Mouse (Mus musculus) gastrocnemius, postnatal 4 days (tissue): ENCODE measurements around the gene Ppp1r9b. TPM values are rescaled to one million over a fixed set of nuclear protein-coding genes. Genes with fewer than 3 reads are reported as not detected.
"Not testable (repeated sequence)": the region's sequence is repeated elsewhere in the genome, so short reads cannot be mapped to it uniquely, and the experiment has no call there.

ENCODE experiments used
- DNase-seq, 2 experiments: peaks; one replicate each; pipeline ENCODE4 v3.0.0; 2021 to 2022; ENCODE audit warnings: low spot score in 2 of 2, mixed read lengths in 2 of 2
- long read RNA-seq, 2 experiments: library from polyadenylated mRNA; stranded (forward); transcript quantifications; one replicate each; pipeline ENCODE4 v2.0.0; 2021
- total RNA-seq, 2 experiments: library from RNA; stranded (reverse); gene quantifications; 2 replicates each; pipeline ENCODE4 v1.2.3; 2021

The Ppp1r9b gene
- total RNA-seq: 10 to 100 TPM; 64.9 to 69.2 TPM
- long read RNA-seq, experiment 1, full-length matches to known transcripts: 8 of 14 reads
- long read RNA-seq, experiment 1, partial matches to known transcripts: 4 of 14 reads
- long read RNA-seq, experiment 1, other reads (novel, unspliced or antisense): 2 of 14 reads
- long read RNA-seq, experiment 2, full-length matches to known transcripts: 19 of 29 reads
- long read RNA-seq, experiment 2, partial matches to known transcripts: 8 of 29 reads
- long read RNA-seq, experiment 2, other reads (novel, unspliced or antisense): 2 of 29 reads

DNA sequence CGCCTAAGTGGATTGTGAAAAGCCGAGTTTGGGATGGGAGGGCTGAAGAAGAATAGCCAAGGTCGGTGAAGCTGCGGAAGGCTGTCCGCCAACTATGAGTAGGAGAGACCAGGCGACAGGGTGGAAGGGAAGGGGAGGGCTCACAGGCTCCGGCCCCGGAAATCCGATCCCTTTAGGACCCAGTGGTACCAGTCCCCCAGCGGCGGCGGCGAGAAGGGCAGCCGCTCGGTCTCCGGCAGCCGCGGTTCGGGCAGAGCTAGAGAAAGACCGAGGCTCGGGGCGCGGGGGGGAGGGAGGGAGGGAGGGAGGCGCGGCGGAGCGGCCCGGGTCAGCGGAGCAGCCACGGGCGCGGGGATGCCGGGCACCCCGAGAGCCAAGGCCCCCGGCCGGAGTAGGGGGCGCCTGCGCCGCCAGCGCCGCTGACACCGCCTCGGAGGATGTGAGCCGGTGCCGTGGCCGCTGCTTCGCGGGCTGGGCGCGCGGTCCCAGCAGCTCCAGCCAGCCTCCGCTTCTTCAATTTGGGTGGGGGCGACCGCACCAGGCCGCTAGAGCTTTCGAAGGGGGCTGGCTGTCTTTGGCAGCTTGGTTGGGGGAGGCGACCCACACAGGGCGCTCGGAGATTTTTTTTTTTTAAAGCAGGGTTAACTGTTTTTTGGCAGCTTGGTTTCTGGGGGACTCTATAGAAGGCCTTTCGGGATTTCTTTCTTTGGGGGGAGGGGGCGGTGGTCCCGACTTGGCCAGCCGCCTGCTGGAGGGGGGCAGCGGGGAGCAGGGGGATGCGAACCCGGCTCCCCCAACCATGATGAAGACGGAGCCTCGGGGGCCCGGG is at the start of gene Ppp1r9b:
Gene Ppp1r9b (plus strand): TSS at position 287 of the 829 bp plus-strand sequence.
- DNase-seq: peak; percentile 85 to 93

- DNase-seq: peak in 1 of 2 experiments; percentile 37
Observed at GRCm38 (mm10) chr11:94941121-94941520, 49.7 kb upstream of the Ppp1r9b start.

DNA sequence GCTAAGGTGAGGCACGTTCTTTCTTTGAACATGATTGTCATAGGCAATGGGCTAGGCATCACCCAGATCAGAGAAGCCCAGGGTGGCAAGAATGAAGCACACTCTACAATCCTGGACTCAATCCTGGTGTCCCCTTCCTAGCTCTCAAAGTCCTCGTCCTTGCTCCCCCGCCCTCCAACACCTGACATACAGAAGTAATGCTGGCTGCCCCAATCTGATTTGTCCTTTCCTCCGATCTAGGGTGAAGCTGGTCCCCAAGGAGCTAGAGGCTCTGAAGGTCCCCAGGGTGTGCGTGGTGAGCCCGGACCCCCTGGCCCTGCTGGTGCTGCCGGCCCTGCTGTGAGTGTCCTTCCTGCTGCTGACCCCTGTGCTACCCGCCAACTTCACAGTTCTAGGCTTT is 49.1 kb upstream of the Ppp1r9b start:
- peak in 1 of 2 experiments; percentile 33 for DNase-seq

GRCm38 (mm10) chr11:94942282-94943023 is 48.4 kb upstream of the Ppp1r9b start:
- peak; percentile 29 to 61 for DNase-seq

DNA sequence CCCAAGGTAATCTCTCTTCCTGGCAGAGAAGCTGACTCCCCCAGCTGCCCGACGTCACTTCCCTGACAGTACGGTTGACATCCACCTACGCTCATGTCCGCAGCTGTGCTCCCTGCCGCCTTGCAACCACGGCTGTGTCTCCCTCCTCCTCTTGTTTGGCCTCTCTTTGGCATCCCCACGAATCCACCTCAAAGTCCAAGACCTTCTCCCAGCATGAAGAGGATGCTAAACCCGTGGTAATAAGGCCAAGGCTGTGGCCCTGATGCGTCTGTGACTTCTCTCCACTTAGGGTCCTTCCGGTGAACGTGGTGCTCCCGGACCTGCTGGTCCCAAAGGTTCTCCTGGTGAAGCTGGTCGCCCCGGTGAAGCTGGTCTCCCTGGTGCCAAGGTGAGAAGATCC is 47.8 kb upstream of the Ppp1r9b start:
- DNase-seq: peak in 1 of 2 experiments; percentile 31

GRCm38 (mm10) chr11:94944295-94944694 is 46.5 kb upstream of the Ppp1r9b start:
- DNase-seq: peak in 1 of 2 experiments; percentile 24

DNA sequence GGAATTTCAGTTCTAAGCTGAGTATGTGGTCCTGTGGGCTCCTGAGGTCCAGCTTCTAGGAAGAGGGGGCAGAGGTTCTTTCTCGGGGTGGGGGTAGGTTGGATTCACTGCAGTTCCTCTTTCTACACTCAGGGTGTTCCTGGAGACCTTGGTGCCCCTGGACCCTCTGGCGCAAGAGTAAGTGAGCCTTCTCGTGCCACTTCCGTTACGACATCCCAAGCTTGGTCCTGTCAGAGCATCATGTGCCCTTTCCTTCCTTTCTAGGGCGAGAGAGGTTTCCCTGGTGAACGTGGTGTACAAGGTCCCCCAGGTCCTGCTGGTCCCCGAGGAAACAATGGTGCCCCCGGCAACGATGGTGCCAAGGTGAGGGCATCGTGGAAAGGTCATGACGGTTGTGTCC is 45.6 kb upstream of the Ppp1r9b start:
- DNase-seq: no peak

GRCm38 (mm10) chr11:94952169-94952568 is 38.7 kb upstream of the Ppp1r9b start:
- DNase-seq: no peak

DNA sequence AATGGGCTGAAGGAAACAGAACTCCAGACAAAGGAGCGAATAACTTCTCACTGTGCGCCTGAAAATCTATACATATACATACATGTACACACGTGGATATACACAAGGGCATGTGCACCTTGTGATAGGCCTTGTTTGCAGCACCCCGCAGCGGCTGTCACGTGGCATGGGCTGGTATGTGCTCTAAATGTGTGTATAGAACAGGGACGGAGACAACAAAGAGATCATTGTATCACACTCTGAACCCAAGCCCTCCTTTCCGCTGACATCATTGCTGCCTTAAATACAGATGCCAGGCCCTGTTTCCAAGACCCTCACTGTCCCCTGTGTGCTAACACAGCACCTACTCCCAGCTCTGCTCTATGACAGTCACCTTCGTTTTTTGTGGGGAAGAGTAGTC is 35.7 kb upstream of the Ppp1r9b start:
- DNase-seq: no peak

DNA sequence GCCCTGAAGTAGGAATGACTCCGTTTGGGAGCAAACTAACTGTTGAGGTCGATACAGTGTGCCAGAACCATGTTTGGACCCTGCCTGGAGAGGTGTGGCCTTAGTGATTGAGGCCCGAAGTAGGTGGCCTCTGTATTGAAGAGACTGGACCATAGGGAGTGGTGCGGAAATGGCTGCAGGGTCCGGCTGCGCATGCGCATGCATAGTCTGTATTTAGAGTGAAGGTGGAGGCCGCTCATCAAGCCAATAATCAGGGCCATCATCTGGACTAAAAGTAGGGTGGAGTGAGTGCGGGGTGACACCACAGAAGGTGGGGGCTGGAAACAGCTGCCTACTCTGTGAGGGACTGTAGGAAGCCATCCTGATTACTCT is 33.2 kb upstream of the Ppp1r9b start:
- no peak for DNase-seq

DNA sequence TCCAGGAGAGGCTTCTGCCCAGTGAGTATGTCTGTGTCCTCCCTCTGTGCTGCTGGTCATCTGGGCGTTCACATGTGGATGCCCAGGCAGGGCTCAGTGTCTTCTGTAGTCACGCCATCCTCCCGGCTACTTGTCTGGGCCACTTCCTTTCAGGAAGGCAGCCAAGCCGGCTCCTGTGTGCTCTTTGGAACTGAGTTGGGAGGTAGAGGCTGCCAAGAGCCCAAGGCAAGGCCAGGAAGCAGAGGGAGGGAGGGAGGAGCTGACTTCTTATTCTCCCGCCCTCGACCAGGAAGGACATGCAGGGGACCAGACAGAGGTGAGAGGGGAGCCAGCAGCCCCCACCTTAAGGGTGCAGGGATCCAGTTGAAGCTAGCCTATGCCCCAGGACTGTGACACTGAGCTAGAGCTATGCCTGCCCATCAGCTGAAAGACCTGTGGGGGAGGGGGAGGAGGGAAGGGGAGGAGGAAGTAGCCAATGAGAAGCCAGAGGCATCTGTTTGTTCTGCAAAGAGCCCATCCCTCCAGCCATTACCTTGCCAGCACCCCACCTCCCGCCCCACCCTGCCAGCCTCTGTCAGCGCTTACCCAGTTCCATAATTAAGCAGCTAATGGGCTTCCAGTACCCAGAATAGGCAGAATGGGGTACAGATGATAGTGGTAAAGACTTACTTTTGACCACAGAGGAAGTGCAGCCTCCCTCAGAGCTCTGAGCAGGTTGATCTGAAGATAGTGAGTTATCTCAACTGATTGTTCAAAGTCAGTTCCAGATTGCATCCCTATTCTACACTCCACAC is 32.6 kb upstream of the Ppp1r9b start:
- DNase-seq: peak; percentile 70 to 82

- no peak for DNase-seq
Observed at GRCm38 (mm10) chr11:94962534-94963101, 28.2 kb upstream of the Ppp1r9b start.

DNA sequence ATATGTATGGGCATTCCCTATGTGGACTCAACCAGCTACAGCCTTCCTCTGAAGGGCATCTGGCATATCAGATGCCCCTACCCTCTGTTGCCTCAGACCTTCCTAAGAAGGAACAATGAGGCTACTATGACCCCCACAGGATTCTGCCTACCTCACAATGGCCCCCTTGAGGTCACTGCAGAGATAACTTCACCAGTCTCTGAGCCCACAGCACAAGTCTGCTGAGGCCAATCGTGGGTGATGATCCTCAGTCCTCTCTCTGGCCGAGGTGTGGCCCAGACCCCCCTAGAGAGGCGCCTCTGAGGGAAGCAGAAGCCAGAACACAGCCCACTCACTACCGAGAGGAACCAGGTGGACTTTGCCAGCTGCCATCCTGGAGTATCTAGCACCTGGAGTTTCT is 23.4 kb upstream of the Ppp1r9b start, which contains the start of gene Hils1:
Gene Hils1 (plus strand): TSS at position 175 of the 400 bp plus-strand sequence.
- DNase-seq: no peak

DNA sequence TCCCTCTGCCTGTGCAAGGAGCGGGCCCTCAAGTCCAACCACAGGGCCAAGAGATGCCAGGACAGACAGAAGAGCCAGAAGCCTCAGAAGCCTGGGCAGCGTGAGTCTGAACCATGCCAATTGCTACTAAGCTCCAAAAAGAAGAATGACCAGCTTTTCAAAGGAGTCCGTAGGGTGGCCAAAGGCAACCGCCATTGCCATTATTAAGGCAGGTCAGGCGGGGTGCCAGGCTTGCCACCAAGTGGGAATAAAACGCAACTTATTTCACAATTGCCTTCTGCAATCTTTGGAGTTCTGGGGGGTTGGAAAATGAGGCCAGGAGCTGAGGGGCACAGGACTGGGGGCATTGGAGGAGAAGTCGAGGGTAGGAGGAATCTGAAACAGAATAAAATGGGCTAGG is 22.6 kb upstream of the Ppp1r9b start:
- no peak for DNase-seq

GRCm38 (mm10) chr11:94969709-94970108 is 21.1 kb upstream of the Ppp1r9b start:
- DNase-seq: not testable (repeated sequence)

DNA sequence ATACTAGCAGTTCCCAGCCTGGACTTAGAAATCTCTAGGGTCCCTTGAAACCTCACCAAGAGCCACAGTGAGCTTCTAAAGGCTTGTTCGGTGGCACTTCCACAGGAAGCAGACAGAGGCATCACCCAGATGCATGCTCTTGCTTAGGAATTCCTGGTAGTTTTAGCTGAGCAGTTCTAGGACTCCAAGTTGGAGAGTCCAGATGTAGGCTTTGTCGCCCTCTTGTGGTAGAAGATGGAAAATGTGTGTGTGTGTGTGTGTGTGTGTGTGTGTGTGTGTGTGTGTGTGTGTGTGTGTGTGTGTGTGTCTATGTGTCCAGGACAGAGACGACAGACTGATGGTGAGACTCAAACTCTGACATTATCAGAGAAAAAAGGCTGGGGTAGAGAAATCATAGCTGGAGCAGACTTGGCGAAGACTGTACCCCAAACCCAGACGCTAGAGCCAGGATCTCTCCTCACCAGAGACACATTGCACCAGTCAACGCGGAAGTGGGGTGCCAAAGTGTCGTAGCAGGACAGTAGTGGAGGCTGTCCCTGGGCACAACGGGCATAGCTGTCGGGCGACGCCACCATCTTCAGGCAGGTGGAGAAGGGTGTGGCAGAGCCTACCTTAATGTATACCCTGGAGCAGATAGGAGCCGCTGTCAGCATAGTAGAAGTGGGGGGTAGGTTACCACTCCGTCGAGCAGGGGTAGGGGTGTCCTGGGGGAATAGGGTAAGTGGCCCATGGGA is 20.5 kb upstream of the Ppp1r9b start:
- peak in 1 of 2 experiments; percentile 78 for DNase-seq

GRCm38 (mm10) chr11:94971895-94972615 is 18.8 kb upstream of the Ppp1r9b start:
- DNase-seq: no peak

DNA sequence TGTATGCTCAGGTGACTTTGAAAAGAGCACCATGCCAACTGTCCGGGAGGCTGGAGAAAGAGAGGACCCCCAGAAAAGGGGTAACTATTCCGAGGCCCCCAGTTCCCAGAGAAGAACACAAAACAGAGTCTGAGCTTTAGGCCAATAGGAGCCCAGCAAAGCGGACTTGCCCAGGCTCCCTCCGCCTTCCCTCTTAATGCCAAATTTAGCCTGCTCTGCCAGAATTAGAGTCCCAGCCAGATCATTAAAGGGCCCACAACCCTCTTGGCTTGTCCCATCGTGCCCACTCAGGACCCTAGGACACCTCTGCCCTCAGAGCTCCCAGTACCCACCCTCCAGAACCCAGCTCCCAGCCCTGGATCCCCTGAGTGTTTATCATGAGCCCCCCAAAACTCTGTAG is 17.9 kb upstream of the Ppp1r9b start:
- DNase-seq: no peak

- DNase-seq: peak in 1 of 2 experiments; percentile 60
Observed at GRCm38 (mm10) chr11:94973313-94973712, 17.5 kb upstream of the Ppp1r9b start.
